ENCODE assay signal across 11 mouse cellular contexts in the genomic region with DNA sequence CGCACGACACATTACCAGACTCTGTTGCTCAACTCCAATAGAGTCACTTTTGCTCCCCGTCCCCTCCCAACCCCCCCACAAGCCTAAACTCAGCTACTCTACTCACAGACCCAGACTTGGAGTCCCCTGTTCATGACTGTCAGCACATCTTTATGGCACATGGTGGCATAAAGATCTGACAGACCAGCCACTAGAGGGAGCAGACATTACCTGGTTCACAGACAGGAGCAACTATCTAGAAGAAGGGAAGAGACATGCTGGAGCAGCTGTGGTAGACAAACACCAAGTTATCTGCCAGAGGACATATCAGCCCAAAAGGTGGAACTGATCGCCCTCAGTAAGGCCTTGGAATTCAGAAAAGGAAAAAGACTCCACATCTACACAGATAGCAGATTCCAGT. TPM values are rescaled to one million over a fixed set of nuclear protein-coding genes. Genes with fewer than 3 reads are reported as not detected.
A peak's percentile ranks its signal among the peaks of the same experiment; 100 is the strongest.
DNase-seq lines count a peak whose midpoint lies in the region; ATAC-seq and TF ChIP-seq lines count a peak whose summit lies in the region.
"Had no signal": no experiment of that assay in that cellular context is flagged by ENCODE, and none has a peak within 500 bp of the region (broad histone marks: within the 10 kb centered on the region; RNA-seq: fewer than 3 reads in every experiment).

No protein-coding gene starts in this region.

- H3K4me1 ChIP-seq in kidney, adult 2 months (ENCODE audit: control insufficient read depth, insufficient read depth, low read length): peaks cover 2% of the 10 kb centered on the region
- H3K4me1 ChIP-seq in forebrain, embryonic 15.5 days: no peaks in the 10 kb centered on the region
- H3K4me1 ChIP-seq: limb, embryonic 12.5 days had no signal

- H3K36me3 ChIP-seq in kidney, adult 2 months (ENCODE audit: control insufficient read depth, insufficient read depth, low read length): no peaks in the 10 kb centered on the region
- no peaks in the 10 kb centered on the region for H3K36me3 ChIP-seq in forebrain, embryonic 15.5 days
- H3K36me3 ChIP-seq: heart, embryonic 10.5 days; limb, embryonic 12.5 days had no signal

- H3K4me2 ChIP-seq in forebrain, embryonic 15.5 days (replicated peaks): no peak overlapping the region
- H3K4me2 ChIP-seq: limb, embryonic 12.5 days had no signal

- no peak for ATAC-seq in megakaryocyte, adult 5-6 weeks (ENCODE audit: poor library complexity, severe bottlenecking)
- ATAC-seq in forebrain, embryonic 15.5 days (replicated peaks): no peak
- ATAC-seq in erythroid progenitor cell, adult 5-6 weeks (replicated peaks; ENCODE audit: low FRiP score, poor library complexity, severe bottlenecking): no peak

- 82% methylated on average over 4 of the region's 4 CpGs for WGBS in kidney, adult 2 months
- 79% methylated on average over 4 of the region's 4 CpGs for WGBS in forebrain, embryonic 15.5 days

- TF ChIP-seq POLR2A in kidney, adult 2 months (IDR thresholded peaks at IDR 0.05; ENCODE audit: low read depth, low read length): no peak

- no peak overlapping the region for H3K4me3 ChIP-seq in kidney, adult 2 months (ENCODE audit: insufficient read depth, low read depth, low read length)
- no peak overlapping the region for H3K4me3 ChIP-seq in forebrain, embryonic 15.5 days
- H3K4me3 ChIP-seq: heart, embryonic 10.5 days; limb, embryonic 12.5 days; myocyte had no signal

- no peaks in the 10 kb centered on the region for H3K27me3 ChIP-seq in kidney, adult 2 months (replicated peaks; ENCODE audit: control insufficient read depth, insufficient read depth, low read length)
- H3K27me3 ChIP-seq in forebrain, embryonic 15.5 days: no peaks in the 10 kb centered on the region
- H3K27me3 ChIP-seq: limb, embryonic 12.5 days had no signal

- H3K27ac ChIP-seq in kidney, adult 2 months (ENCODE audit: insufficient read depth, low read depth, low read length): no peak overlapping the region
- H3K27ac ChIP-seq in forebrain, embryonic 15.5 days (replicated peaks): no peak overlapping the region
- H3K27ac ChIP-seq: heart, embryonic 10.5 days; limb, embryonic 12.5 days had no signal

- peak; percentile 73 for DNase-seq in kidney, adult 2 months
- no peak for DNase-seq in kidney, adult 11 months
- peak; percentile 33 for DNase-seq in urinary bladder, postnatal 14 days (ENCODE audit: low spot score)
- no peak for DNase-seq in urinary bladder, adult 2 months (ENCODE audit: low spot score)
- DNase-seq in embryo, embryonic 10.5 days (ENCODE audit: low spot score): peak; percentile 20

- no peak overlapping the region for H3K9ac ChIP-seq in forebrain, embryonic 15.5 days (replicated peaks)
- H3K9ac ChIP-seq: limb, embryonic 12.5 days had no signal

- TF ChIP-seq CTCF in kidney, adult 2 months (conservative IDR thresholded peaks at IDR 0.05; ENCODE audit: insufficient read depth, insufficient read length, low read depth, low read length): peak; percentile 58

- no peaks in the 10 kb centered on the region for H3K9me3 ChIP-seq in forebrain, embryonic 15.5 days
- H3K9me3 ChIP-seq: heart, embryonic 10.5 days had no signal

RNA-seq across cellular contexts. Expression of a gene that starts 6.2 kb away (rescaled TPM):
- polyA plus RNA-seq in kidney, adult 2 months (2012; rRNA removed): 391 and 483 TPM in 2 replicates
- polyA plus RNA-seq in urinary bladder, adult 2 months (2012; rRNA removed): not detected in 2 replicates
- total RNA-seq in megakaryocyte, adult 5-6 weeks (2015): not detected in 2 replicates
- not detected in 2 replicates for total RNA-seq in megakaryocyte, adult 5-6 weeks (2017)
- polyA plus RNA-seq in forebrain, embryonic 15.5 days (2015; fragmentation: Nextera tagmentation; extraction: Ambion mirVana): not detected in 2 replicates
- total RNA-seq in erythroid progenitor cell, adult 5-6 weeks (2015; ENCODE audit: low replicate concordance): not detected in 2 replicates
- total RNA-seq in erythroid progenitor cell, adult 5-6 weeks (2017; ENCODE audit: low replicate concordance): not detected in 2 replicates
- polyA plus RNA-seq: heart, embryonic 10.5 days; limb, embryonic 12.5 days had no signal

RNA-seq across cellular contexts. Expression of a gene that starts 16.1 kb away (rescaled TPM):
- polyA plus RNA-seq in kidney, adult 2 months (2012; rRNA removed): 0.20 and 0.31 TPM in 2 replicates
- polyA plus RNA-seq in urinary bladder, adult 2 months (2012; rRNA removed): 0.10 TPM in 1 of 2 replicates, not detected in the other
- total RNA-seq in megakaryocyte, adult 5-6 weeks (2015): not detected in 2 replicates
- not detected in 2 replicates for total RNA-seq in megakaryocyte, adult 5-6 weeks (2017)
- polyA plus RNA-seq in forebrain, embryonic 15.5 days (2015; fragmentation: Nextera tagmentation; extraction: Ambion mirVana): not detected in 2 replicates
- not detected in 2 replicates for total RNA-seq in erythroid progenitor cell, adult 5-6 weeks (2015; ENCODE audit: low replicate concordance)
- total RNA-seq in erythroid progenitor cell, adult 5-6 weeks (2017; ENCODE audit: low replicate concordance): not detected in 2 replicates
- polyA plus RNA-seq: heart, embryonic 10.5 days; limb, embryonic 12.5 days; myocyte had no signal

RNA-seq across cellular contexts. Expression of a gene that starts 22.8 kb away (rescaled TPM):
- polyA plus RNA-seq in kidney, adult 2 months (2012; rRNA removed): 1.6 and 2.0 TPM in 2 replicates
- not detected in 2 replicates for polyA plus RNA-seq in urinary bladder, adult 2 months (2012; rRNA removed)
- not detected in 2 replicates for total RNA-seq in megakaryocyte, adult 5-6 weeks (2015)
- total RNA-seq in megakaryocyte, adult 5-6 weeks (2017): not detected in 2 replicates
- polyA plus RNA-seq in forebrain, embryonic 15.5 days (2015; fragmentation: Nextera tagmentation; extraction: Ambion mirVana): not detected in 2 replicates
- total RNA-seq in erythroid progenitor cell, adult 5-6 weeks (2015; ENCODE audit: low replicate concordance): not detected in 2 replicates
- not detected in 2 replicates for total RNA-seq in erythroid progenitor cell, adult 5-6 weeks (2017; ENCODE audit: low replicate concordance)
- polyA plus RNA-seq: heart, embryonic 10.5 days; limb, embryonic 12.5 days; myocyte had no signal

RNA-seq across cellular contexts. Expression of a gene that starts 25.8 kb away (rescaled TPM):
- 0.13 TPM in 1 of 2 replicates, not detected in the other for polyA plus RNA-seq in kidney, adult 2 months (2012; rRNA removed)
- 0.07 and 0.24 TPM in 2 replicates for polyA plus RNA-seq in urinary bladder, adult 2 months (2012; rRNA removed)
- not detected in 2 replicates for total RNA-seq in megakaryocyte, adult 5-6 weeks (2015)
- not detected in 2 replicates for total RNA-seq in megakaryocyte, adult 5-6 weeks (2017)
- not detected in 2 replicates for polyA plus RNA-seq in forebrain, embryonic 15.5 days (2015; fragmentation: Nextera tagmentation; extraction: Ambion mirVana)
- not detected in 2 replicates for total RNA-seq in erythroid progenitor cell, adult 5-6 weeks (2015; ENCODE audit: low replicate concordance)
- total RNA-seq in erythroid progenitor cell, adult 5-6 weeks (2017; ENCODE audit: low replicate concordance): not detected in 2 replicates
- polyA plus RNA-seq: heart, embryonic 10.5 days; limb, embryonic 12.5 days; myocyte had no signal

Comparison
In these comparisons a context has a peak if more than half of its experiments do, and no peak if none do; other contexts are left out.
1. DNase-seq: peak in kidney, adult 2 months (single experiment), urinary bladder, postnatal 14 days (single experiment) and embryo, embryonic 10.5 days (single experiment); none in kidney, adult 11 months (single experiment) and urinary bladder, adult 2 months (single experiment).
2. RNA of a gene that starts 6.2 kb away (polyA plus RNA-seq): 391 to 483 TPM in kidney, adult 2 months; not detected in forebrain, embryonic 15.5 days and not detected in urinary bladder, adult 2 months; every median in the first group is over 100 times any median in the second.